ENCODE assay signal across 7 mouse cellular contexts in genomic region chr5:22327170-22327569, GRCm38 (mm10). TPM values are rescaled to one million over a fixed set of nuclear protein-coding genes. Genes with fewer than 3 reads are reported as not detected.
DNase-seq lines count a peak whose midpoint lies in the region; TF ChIP-seq lines count a peak whose summit lies in the region.

No protein-coding gene starts in this region.

- DNase-seq in layer of hippocampus, adult 11-12 months (ENCODE audit: low spot score), result peak; percentile 13
- no peak for DNase-seq in layer of hippocampus, adult 9-10 months (ENCODE audit: low spot score)
- peak; percentile 53 for DNase-seq in ES-CJ7 (ENCODE audit: low read depth, low spot score)
- peak; percentile 8 for DNase-seq in adrenal gland, adult 2 months
- peak; percentile 63 to 66 for DNase-seq in kidney, postnatal 4 days
- DNase-seq in spleen, adult 2 months (ENCODE audit: low read depth in 1 of 2, low spot score in 2 of 2), result no peak
- no peak for DNase-seq in heart, adult 8-10 months (ENCODE audit: low spot score)

- 82% methylated on average over 3 of the region's 3 CpGs for WGBS in spleen, adult 2 months

- H3K27me3 ChIP-seq in spleen, adult 2 months (ENCODE audit: control insufficient read depth, insufficient read depth, low read length), result no peaks in the 10 kb centered on the region

- no peaks in the 10 kb centered on the region for H3K36me3 ChIP-seq in spleen, adult 2 months (ENCODE audit: control insufficient read depth, insufficient read depth, low read length)

- H3K4me1 ChIP-seq in spleen, adult 2 months (ENCODE audit: control insufficient read depth, insufficient read depth, insufficient read length), result no peaks in the 10 kb centered on the region

- no peak overlapping the region for H3K4me3 ChIP-seq in spleen, adult 2 months (ENCODE audit: extremely low read depth, insufficient read depth, insufficient read length)

- TF ChIP-seq CTCF in spleen, adult 2 months (IDR thresholded peaks at IDR 0.05; ENCODE audit: extremely low read depth, insufficient read depth, insufficient read length, insufficient replicate concordance), result peak; percentile 11; the same call in 1 of the 2 replicates

- no peak overlapping the region for H3K27ac ChIP-seq in spleen, adult 2 months (ENCODE audit: insufficient read depth, low read length)

- no peak for TF ChIP-seq POLR2A in spleen, adult 2 months (IDR thresholded peaks at IDR 0.05; ENCODE audit: low read depth, low read length)

RNA-seq across cellular contexts. Expression of gene Reln, which starts 17.3 kb away (rescaled TPM):
- total RNA-seq in adrenal gland, adult 2 months (2021), result 1 to 10 TPM; 1.5 to 2.3 TPM
- 0.88 and 2.0 TPM in 2 replicates for polyA plus RNA-seq in adrenal gland, adult 2 months (2012; rRNA removed)
- polyA plus RNA-seq in spleen, adult 2 months (2012; rRNA removed), result 3.7 and 3.8 TPM in 2 replicates
- total RNA-seq in heart, adult 8-10 months (2022), result 1 to 10 TPM; 3.2 to 4.2 (median 4.1) TPM

Comparison
In these comparisons a context has a peak if more than half of its experiments do, and no peak if none do; other contexts are left out.
1. DNase-seq: peak in layer of hippocampus, adult 11-12 months (single experiment), ES-CJ7 (single experiment), adrenal gland, adult 2 months (single experiment) and kidney, postnatal 4 days (2 of 2); none in layer of hippocampus, adult 9-10 months (single experiment), spleen, adult 2 months (0 of 2) and heart, adult 8-10 months (single experiment).